Mouse (Mus musculus) ES-E14 (cell line): Measurements from ENCODE around the gene Ctnna3. TPM values are rescaled to one million over a fixed set of nuclear protein-coding genes. Genes with fewer than 3 reads are reported as not detected.

ENCODE experiments used
- DNase-seq: peaks from one replicate; pipeline ENCODE4 v3.0.0-alpha.2; 2013; ENCODE audit warnings: low read depth, low spot score
- H3K27ac ChIP-seq: 2 replicates; pipeline ENCODE4 v1.5.1; 2012; ENCODE audit warnings: low read depth, mild to moderate bottlenecking, low read length, moderate library complexity, mixed read lengths; ENCODE audit not compliant: poor library complexity, insufficient read depth, severe bottlenecking
- H3K36me3 ChIP-seq: 2 replicates; pipeline ENCODE4 v1.6.1; 2012; ENCODE audit warnings: mild to moderate bottlenecking, low read length, moderate library complexity, mixed read lengths; ENCODE audit not compliant: control insufficient read depth, poor library complexity, insufficient read depth, severe bottlenecking
- H3K4me1 ChIP-seq, 2 experiments: fragments of 150-350 bp in 1 of 2; sonication (generic) in 1 of 2; 2 replicates each; pipeline ENCODE4 v1.6.1; 2012; ENCODE audit warnings: low read length in 2 of 2, mild to moderate bottlenecking in 1 of 2, mixed read lengths in 1 of 2; ENCODE audit not compliant: control insufficient read depth in 2 of 2, insufficient read depth in 2 of 2, poor library complexity in 1 of 2
- H3K4me3 ChIP-seq, 2 experiments: fragments of 150-350 bp in 1 of 2; sonication (generic) in 1 of 2; 2 replicates each; pipeline ENCODE4 v1.5.1; 2012; ENCODE audit warnings: low read length in 2 of 2, low read depth in 1 of 2, mild to moderate bottlenecking in 1 of 2, mixed read lengths in 1 of 2; ENCODE audit not compliant: insufficient read depth in 1 of 2, poor library complexity in 1 of 2, severe bottlenecking in 1 of 2
- H3K9ac ChIP-seq: 2 replicates; pipeline ENCODE4 v1.6.1; 2012; ENCODE audit warnings: low read depth, mild to moderate bottlenecking, low read length, mixed read lengths; ENCODE audit not compliant: poor library complexity, insufficient read depth, severe bottlenecking
- H3K9me3 ChIP-seq: fragments of 150-350 bp; sonication (generic); 2 replicates; pipeline ENCODE4 v1.6.1; 2012; ENCODE audit warnings: low read depth, mild to moderate bottlenecking, low read length; ENCODE audit not compliant: control insufficient read depth, insufficient read depth
- CHD2 ChIP-seq: IDR thresholded peaks from 2 replicates; pipeline ENCODE4 v1.6.1; 2014; ENCODE audit warnings: mild to moderate bottlenecking, low read depth, low read length, inconsistent platforms
- HCFC1 ChIP-seq: IDR thresholded peaks from 2 replicates; pipeline ENCODE4 v1.6.1; 2012; ENCODE audit warnings: low read length, inconsistent platforms, borderline replicate concordance; ENCODE audit not compliant: insufficient read depth
- MAFK ChIP-seq: IDR thresholded peaks from 2 replicates; pipeline ENCODE4 v1.6.1; 2014; ENCODE audit warnings: mild to moderate bottlenecking, low read depth, low read length, inconsistent platforms; ENCODE audit not compliant: insufficient read depth
- ZC3H11A ChIP-seq: IDR thresholded peaks from 2 replicates; pipeline ENCODE4 v1.6.1; 2012; ENCODE audit warnings: low read depth, mild to moderate bottlenecking, inconsistent platforms, low read length, borderline replicate concordance
- ZNF384 ChIP-seq: IDR thresholded peaks from 2 replicates; pipeline ENCODE4 v1.6.1; 2012; ENCODE audit warnings: low read depth, low read length, inconsistent platforms
- in situ Hi-C, 2 experiments: fragments of 600-800 bp; cut with MboI; formaldehyde crosslinking; loops; one replicate each; pipeline ENCODE4 v1.15.1; 2025; ENCODE audit warnings: low sequenced_read_pairs in 2 of 2, inconsistent platforms in 1 of 2; ENCODE audit not compliant: unreplicated experiment in 2 of 2
- total RNA-seq: library from RNA; depleted of rRNA; stranded (reverse); fragments of 300-350 nt; gene quantifications from 2 replicates; pipeline ENCODE4 v1.2.3, GENCODE M21; 2012

Ctnna3 gene
- total RNA-seq, 1 experiment: not detected

GRCm38 (mm10) chr10:64311622-64312292 is 881.9 kb downstream of the Ctnna3 start:
- no peak for DNase-seq
- in situ Hi-C loops: no loop called here
- Histone ChIP-seq H3K4me3 (no peak overlapping the region), H3K4me1 (no peaks in the 10 kb centered on the region), H3K9ac (no peak overlapping the region), H3K9me3 (no peaks in the 10 kb centered on the region), H3K27ac (no peak overlapping the region), H3K36me3 (no peaks in the 10 kb centered on the region)
- TF ChIP-seq HCFC1: no peak
- TF ChIP-seq MAFK: no peak
- TF ChIP-seq ZNF384: no peak
- TF ChIP-seq ZC3H11A: no peak
- TF ChIP-seq CHD2: no peak

GRCm38 (mm10) chr10:64320332-64320731 is 890.4 kb downstream of the Ctnna3 start:
- Histone ChIP-seq H3K4me1 (no peaks in the 10 kb centered on the region), H3K4me3 (no peak overlapping the region), H3K27ac (no peak overlapping the region), H3K36me3 (no peaks in the 10 kb centered on the region), H3K9ac (no peak overlapping the region), H3K9me3 (no peaks in the 10 kb centered on the region)
- no peak for DNase-seq
- TF ChIP-seq ZNF384: no peak
- no peak for TF ChIP-seq ZC3H11A
- TF ChIP-seq HCFC1: no peak
- no peak for TF ChIP-seq MAFK
- no peak for TF ChIP-seq CHD2
- in situ Hi-C loops: no loop called here

- no peak for DNase-seq
- in situ Hi-C loops: no loop called here
- Histone ChIP-seq H3K27ac (no peak overlapping the region), H3K4me3 (no peak overlapping the region), H3K9me3 (no peaks in the 10 kb centered on the region), H3K36me3 (no peaks in the 10 kb centered on the region), H3K4me1 (no peaks in the 10 kb centered on the region), H3K9ac (no peak overlapping the region)
- TF ChIP-seq MAFK (no peak), CHD2 (no peak), ZC3H11A (no peak), ZNF384 (no peak), HCFC1 (no peak)
Observed at GRCm38 (mm10) chr10:64342702-64343379, 912.9 kb downstream of the Ctnna3 start.

GRCm38 (mm10) chr10:64373288-64373687 is 943.4 kb downstream of the Ctnna3 start:
- Histone ChIP-seq H3K4me3 (no peak overlapping the region), H3K36me3 (no peaks in the 10 kb centered on the region), H3K9ac (no peak overlapping the region), H3K27ac (no peak overlapping the region), H3K4me1 (no peaks in the 10 kb centered on the region), H3K9me3 (no peaks in the 10 kb centered on the region)
- DNase-seq: no peak
- TF ChIP-seq ZC3H11A: no peak
- TF ChIP-seq CHD2: no peak
- TF ChIP-seq MAFK: no peak
- no peak for TF ChIP-seq HCFC1
- no peak for TF ChIP-seq ZNF384
- in situ Hi-C loops: no loop called here
